Mouse (Mus musculus): ENCODE results near the gene Kiss1r.

DNA sequence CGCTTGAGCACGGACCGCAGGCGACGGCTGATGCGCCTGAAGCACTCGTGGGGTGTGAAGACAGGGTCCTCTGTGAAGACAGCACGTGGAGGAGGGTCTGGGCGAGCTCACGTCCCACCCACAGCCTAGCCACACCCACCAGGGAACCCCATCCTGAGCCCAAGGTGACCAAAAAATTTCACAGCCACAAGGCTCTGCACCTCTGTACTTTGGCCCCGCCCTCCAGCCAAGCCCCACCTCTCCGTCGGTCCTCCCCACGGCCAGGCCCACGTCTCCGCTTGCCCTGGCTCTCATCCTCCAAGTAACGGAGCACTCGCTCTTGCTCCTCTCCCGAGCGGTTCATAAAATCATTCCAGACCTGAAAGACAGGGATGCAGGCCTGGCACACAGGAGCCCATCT, 4.4 kb upstream of the Kiss1r start:
- TF ChIP-seq CTCF (IDR thresholded peaks at IDR 0.05; ENCODE audit: insufficient read depth, low read depth, low read length) (no peak), POLR2A (IDR thresholded peaks at IDR 0.05; ENCODE audit: insufficient read depth, low read depth, low read length) (no peak)
